Mouse (Mus musculus): ENCODE results near the gene Drg1. TPM values are rescaled to one million over a fixed set of nuclear protein-coding genes. Genes with fewer than 3 reads are reported as not detected.
A peak's percentile ranks its signal among the peaks of the same experiment; 100 is the strongest.
"Not testable (repeated sequence)": the region's sequence is repeated elsewhere in the genome, so short reads cannot be mapped to it uniquely, and the experiment has no call there.

The Drg1 gene
- polyA plus RNA-seq, 1 experiment from 2014 or later, result 245 TPM

GRCm38 (mm10) chr11:3200636-3201035 lies 65.6 kb downstream of the Drg1 start:
- H3K4me3 ChIP-seq (ENCODE audit: low read depth, low read length); H3K27me3 ChIP-seq (ENCODE audit: control insufficient read depth, insufficient read depth, low read length); H3K4me1 ChIP-seq (ENCODE audit: control insufficient read depth, insufficient read depth, low read length); H3K36me3 ChIP-seq (ENCODE audit: control insufficient read depth, insufficient read depth, low read length); H3K4me2 ChIP-seq (ENCODE audit: low read depth, severe bottlenecking); ATAC-seq (ENCODE audit: insufficient number of reproducible peaks, low FRiP score, low TSS enrichment, low read depth); DNase-seq (ENCODE audit: low spot score); H3K27ac ChIP-seq (replicated peaks; ENCODE audit: low read depth, low read length); H3K9me3 ChIP-seq (ENCODE audit: control insufficient read depth, low read length); H3K9ac ChIP-seq (ENCODE audit: low read length): not testable (repeated sequence)
- WGBS, result 87% methylated on average over 5 of the region's 7 CpGs

GRCm38 (mm10) chr11:3193363-3193762 lies 72.9 kb downstream of the Drg1 start, which contains the start of gene Sfi1:
Sfi1 (minus strand) TSS chr11:3193463.
- WGBS, result 85% methylated on average over 25 of the region's 25 CpGs
- no peak for DNase-seq (ENCODE audit: low spot score)
- no peak within 1 kb of the TSS for H3K4me2 ChIP-seq (ENCODE audit: low read depth, severe bottlenecking)
- no peaks in the 10 kb centered on the region for H3K36me3 ChIP-seq (ENCODE audit: control insufficient read depth, insufficient read depth, low read length)
- ATAC-seq (ENCODE audit: insufficient number of reproducible peaks, low FRiP score, low TSS enrichment, low read depth), result no peak
- no peak within 1 kb of the TSS for H3K27ac ChIP-seq (replicated peaks; ENCODE audit: low read depth, low read length)
- no peaks in the 10 kb centered on the region for H3K4me1 ChIP-seq (ENCODE audit: control insufficient read depth, insufficient read depth, low read length)
- H3K4me3 ChIP-seq (ENCODE audit: low read depth, low read length), result no peak within 1 kb of the TSS
- H3K27me3 ChIP-seq (ENCODE audit: control insufficient read depth, insufficient read depth, low read length), result no peaks in the 10 kb centered on the region
- H3K9me3 ChIP-seq (ENCODE audit: control insufficient read depth, low read length), result no peaks in the 10 kb centered on the region
- H3K9ac ChIP-seq (ENCODE audit: low read length), result no peak within 1 kb of the TSS

- H3K27ac ChIP-seq (replicated peaks; ENCODE audit: low read depth, low read length); H3K9me3 ChIP-seq (ENCODE audit: control insufficient read depth, low read length); H3K4me1 ChIP-seq (ENCODE audit: control insufficient read depth, insufficient read depth, low read length); H3K4me2 ChIP-seq (ENCODE audit: low read depth, severe bottlenecking); H3K4me3 ChIP-seq (ENCODE audit: low read depth, low read length); H3K9ac ChIP-seq (ENCODE audit: low read length); H3K27me3 ChIP-seq (ENCODE audit: control insufficient read depth, insufficient read depth, low read length); ATAC-seq (ENCODE audit: insufficient number of reproducible peaks, low FRiP score, low TSS enrichment, low read depth); DNase-seq (ENCODE audit: low spot score); H3K36me3 ChIP-seq (ENCODE audit: control insufficient read depth, insufficient read depth, low read length): not testable (repeated sequence)
- 76% methylated on average over 1 of the region's 1 CpGs for WGBS
Observed at GRCm38 (mm10) chr11:3182707-3183106, 83.5 kb downstream of the Drg1 start.

- not testable (repeated sequence) for H3K36me3 ChIP-seq (ENCODE audit: control insufficient read depth, insufficient read depth, low read length)
- WGBS, result 58% methylated on average over 1 of the region's 1 CpGs
Observed at GRCm38 (mm10) chr11:3181971-3182370, 84.2 kb downstream of the Drg1 start.

DNA sequence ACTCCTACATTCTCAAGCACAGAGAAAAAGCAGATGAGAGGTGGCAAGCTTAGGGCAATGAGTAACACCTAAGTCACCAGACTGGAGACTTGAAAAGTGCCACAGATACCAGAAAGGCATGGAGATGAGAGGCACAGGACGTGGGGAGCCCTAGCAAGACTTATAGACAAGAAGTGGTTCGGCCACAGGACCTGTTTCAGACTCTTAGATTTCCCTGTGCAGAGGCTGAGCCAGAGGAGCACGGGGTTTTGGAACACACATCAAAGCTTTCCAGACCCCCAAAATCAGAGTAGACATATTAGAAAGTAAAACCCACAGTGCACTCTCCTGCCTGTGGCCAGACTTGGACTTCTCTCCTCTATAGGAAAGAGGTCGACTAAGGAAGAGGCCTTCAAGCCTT lies 85.0 kb downstream of the Drg1 start:
- H3K9me3 ChIP-seq (ENCODE audit: control insufficient read depth, low read length); H3K36me3 ChIP-seq (ENCODE audit: control insufficient read depth, insufficient read depth, low read length); H3K27me3 ChIP-seq (ENCODE audit: control insufficient read depth, insufficient read depth, low read length); H3K4me2 ChIP-seq (ENCODE audit: low read depth, severe bottlenecking); H3K4me3 ChIP-seq (ENCODE audit: low read depth, low read length); H3K9ac ChIP-seq (ENCODE audit: low read length); ATAC-seq (ENCODE audit: insufficient number of reproducible peaks, low FRiP score, low TSS enrichment, low read depth); H3K27ac ChIP-seq (replicated peaks; ENCODE audit: low read depth, low read length); H3K4me1 ChIP-seq (ENCODE audit: control insufficient read depth, insufficient read depth, low read length): not testable (repeated sequence)
- peak; percentile 58 for DNase-seq (ENCODE audit: low spot score)
- WGBS, result 68% methylated on average over 4 of the region's 4 CpGs

More at GRCm38 (mm10) chr11:3181971-3182370, 84.2 kb downstream of the Drg1 start:
- not testable (repeated sequence) for H3K27me3 ChIP-seq (ENCODE audit: control insufficient read depth, insufficient read depth, low read length); ATAC-seq (ENCODE audit: insufficient number of reproducible peaks, low FRiP score, low TSS enrichment, low read depth); H3K27ac ChIP-seq (replicated peaks; ENCODE audit: low read depth, low read length); H3K4me2 ChIP-seq (ENCODE audit: low read depth, severe bottlenecking); DNase-seq (ENCODE audit: low spot score); H3K9ac ChIP-seq (ENCODE audit: low read length); H3K9me3 ChIP-seq (ENCODE audit: control insufficient read depth, low read length); H3K4me1 ChIP-seq (ENCODE audit: control insufficient read depth, insufficient read depth, low read length); H3K4me3 ChIP-seq (ENCODE audit: low read depth, low read length)

DNA sequence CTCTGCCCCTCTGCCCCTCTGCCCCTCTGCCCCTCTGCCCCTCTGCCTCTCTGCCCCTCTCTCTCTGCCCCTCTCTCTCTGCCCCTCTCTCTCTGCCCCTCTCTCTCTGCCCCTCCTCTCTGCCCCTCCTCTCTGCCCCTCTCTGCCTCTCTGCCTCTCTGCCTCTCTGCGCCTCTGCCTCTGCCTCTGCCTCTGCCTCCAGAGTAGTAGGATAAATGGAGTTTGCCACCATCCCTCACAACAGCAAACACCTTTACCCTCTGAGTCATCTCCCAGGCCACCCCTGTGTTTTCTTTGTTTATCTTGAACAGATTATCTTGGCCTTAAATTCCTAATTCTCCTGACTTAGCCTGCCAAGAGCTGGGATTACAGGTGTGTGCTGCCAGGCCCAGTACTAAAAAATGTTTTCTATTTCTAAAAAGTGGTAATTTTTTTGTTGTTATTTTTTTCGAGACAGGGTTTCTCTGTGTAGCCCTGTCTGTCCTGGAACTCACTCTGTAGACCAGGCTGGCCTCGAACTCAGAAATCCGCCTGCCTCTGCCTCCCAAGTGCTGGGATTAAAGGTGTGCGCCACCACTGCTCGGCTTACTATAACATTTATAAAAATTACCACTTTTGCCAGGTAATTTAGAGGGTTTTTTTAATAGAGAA lies 85.6 kb downstream of the Drg1 start:
- not testable (repeated sequence) for H3K4me1 ChIP-seq (ENCODE audit: control insufficient read depth, insufficient read depth, low read length); H3K27ac ChIP-seq (replicated peaks; ENCODE audit: low read depth, low read length); ATAC-seq (ENCODE audit: insufficient number of reproducible peaks, low FRiP score, low TSS enrichment, low read depth); DNase-seq (ENCODE audit: low spot score); H3K36me3 ChIP-seq (ENCODE audit: control insufficient read depth, insufficient read depth, low read length); H3K4me3 ChIP-seq (ENCODE audit: low read depth, low read length); H3K4me2 ChIP-seq (ENCODE audit: low read depth, severe bottlenecking); H3K9me3 ChIP-seq (ENCODE audit: control insufficient read depth, low read length); H3K9ac ChIP-seq (ENCODE audit: low read length); H3K27me3 ChIP-seq (ENCODE audit: control insufficient read depth, insufficient read depth, low read length)
- 73% methylated on average over 6 of the region's 6 CpGs for WGBS

DNA sequence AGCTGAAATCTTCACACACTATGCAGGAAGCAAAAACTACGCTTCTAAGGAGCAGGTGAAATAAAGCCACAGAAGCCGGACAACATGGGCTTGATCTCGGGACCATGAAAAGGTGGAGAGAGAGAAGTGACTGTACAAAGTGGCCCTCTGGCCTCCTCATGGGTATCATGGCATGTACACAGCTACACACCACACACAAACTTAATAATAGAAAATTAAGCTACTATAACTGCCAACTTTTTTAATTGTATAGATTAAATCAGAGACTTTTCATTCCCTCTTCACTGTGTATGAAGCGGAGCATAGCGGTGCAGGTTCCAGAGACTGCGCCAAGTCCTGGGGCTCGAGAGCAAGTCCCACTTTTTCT lies 86.5 kb downstream of the Drg1 start:
- not testable (repeated sequence) for H3K9ac ChIP-seq (ENCODE audit: low read length); H3K36me3 ChIP-seq (ENCODE audit: control insufficient read depth, insufficient read depth, low read length); H3K27me3 ChIP-seq (ENCODE audit: control insufficient read depth, insufficient read depth, low read length); ATAC-seq (ENCODE audit: insufficient number of reproducible peaks, low FRiP score, low TSS enrichment, low read depth); H3K27ac ChIP-seq (replicated peaks; ENCODE audit: low read depth, low read length); DNase-seq (ENCODE audit: low spot score); H3K4me3 ChIP-seq (ENCODE audit: low read depth, low read length); H3K9me3 ChIP-seq (ENCODE audit: control insufficient read depth, low read length); H3K4me2 ChIP-seq (ENCODE audit: low read depth, severe bottlenecking); H3K4me1 ChIP-seq (ENCODE audit: control insufficient read depth, insufficient read depth, low read length)
- 91% methylated on average over 7 of the region's 7 CpGs for WGBS

DNA sequence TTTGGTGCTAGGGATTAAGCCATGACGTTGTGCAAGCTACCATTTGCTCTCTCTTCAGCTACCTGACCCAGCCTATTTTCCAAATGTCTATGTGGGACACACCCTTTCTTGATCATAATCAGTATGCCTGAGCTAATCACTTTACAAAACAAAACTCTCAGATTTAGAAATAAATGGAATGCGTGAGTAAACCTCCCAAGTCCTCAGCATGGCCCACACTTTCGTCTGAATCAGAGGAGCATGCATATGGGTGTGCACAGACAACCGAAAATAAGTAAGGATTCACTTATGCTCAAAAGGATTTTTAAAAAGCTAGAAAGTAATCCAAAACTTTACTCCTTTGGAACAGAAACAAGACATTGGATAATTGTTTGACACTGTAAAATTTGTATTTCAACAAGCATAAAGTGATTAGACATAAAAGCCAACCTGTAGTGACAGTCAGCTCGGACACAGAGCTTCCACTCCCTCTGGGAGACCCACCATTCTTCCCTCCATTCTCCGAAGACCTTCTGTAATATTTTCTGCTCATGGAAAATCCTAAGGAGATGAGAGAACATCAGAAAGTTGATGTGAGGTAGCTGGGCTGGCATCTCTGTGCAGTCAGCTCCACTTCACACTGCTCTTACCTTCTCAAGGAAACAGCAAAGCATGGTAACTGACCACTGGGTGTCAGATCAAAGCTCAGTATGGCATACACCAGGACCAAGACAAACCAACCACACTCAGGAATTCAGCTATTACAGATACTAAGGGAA lies 87.1 kb downstream of the Drg1 start:
- H3K36me3 ChIP-seq (ENCODE audit: control insufficient read depth, insufficient read depth, low read length); H3K4me3 ChIP-seq (ENCODE audit: low read depth, low read length); H3K9ac ChIP-seq (ENCODE audit: low read length); H3K27me3 ChIP-seq (ENCODE audit: control insufficient read depth, insufficient read depth, low read length); H3K4me2 ChIP-seq (ENCODE audit: low read depth, severe bottlenecking); H3K9me3 ChIP-seq (ENCODE audit: control insufficient read depth, low read length); H3K27ac ChIP-seq (replicated peaks; ENCODE audit: low read depth, low read length); ATAC-seq (ENCODE audit: insufficient number of reproducible peaks, low FRiP score, low TSS enrichment, low read depth); H3K4me1 ChIP-seq (ENCODE audit: control insufficient read depth, insufficient read depth, low read length): not testable (repeated sequence)
- WGBS, result 89% methylated on average over 6 of the region's 6 CpGs
- DNase-seq (ENCODE audit: low spot score), result peak; percentile 25
